Mouse (Mus musculus) left cerebral cortex, postnatal 25 days (tissue): Measurements from ENCODE around the gene Ppp1r12a. TPM values are rescaled to one million over a fixed set of nuclear protein-coding genes. Genes with fewer than 3 reads are reported as not detected.
A peak's percentile ranks its signal among the peaks of the same experiment; 100 is the strongest.

Experiments
- DNase-seq, 2 experiments: peaks; one replicate each; pipeline ENCODE4 v3.0.0; 2022; ENCODE audit warnings: low spot score in 2 of 2, mixed read lengths in 1 of 2
- intact Hi-C: fragments of 180-260 bp; cut with DNase I; formaldehyde crosslinking; loops from one replicate; pipeline ENCODE4 v1.15.1; 2025
- total RNA-seq, 2 experiments: library from RNA; stranded (reverse); gene quantifications; 2 replicates each; pipeline ENCODE4 v1.2.3; 2021

The Ppp1r12a gene
- total RNA-seq, 2 experiments from 2014 or later = 146 to 147 TPM

- intact Hi-C loops = no loop called here
- no peak for DNase-seq
Observed at GRCm38 (mm10) chr10:108283418-108283817, 121.4 kb downstream of the Ppp1r12a start.

- DNase-seq = no peak
- intact Hi-C loops = no loop called here
Observed at GRCm38 (mm10) chr10:108283837-108284236, 121.8 kb downstream of the Ppp1r12a start.

GRCm38 (mm10) chr10:108284445-108284844 lies 122.5 kb downstream of the Ppp1r12a start:
- intact Hi-C loops = no loop called here
- DNase-seq = no peak

- intact Hi-C loops = no loop called here
- no peak for DNase-seq
Observed at GRCm38 (mm10) chr10:108284977-108285376, 123.0 kb downstream of the Ppp1r12a start.

GRCm38 (mm10) chr10:108286658-108287437 lies 124.9 kb downstream of the Ppp1r12a start:
- DNase-seq = no peak
- intact Hi-C loops = no loop called here

GRCm38 (mm10) chr10:108287438-108287801 lies 125.4 kb downstream of the Ppp1r12a start:
- no peak for DNase-seq
- intact Hi-C loops = no loop called here

- intact Hi-C loops = no loop called here
- DNase-seq = peak in 1 of 2 experiments; percentile 84
Observed at GRCm38 (mm10) chr10:108290046-108290445, 128.1 kb downstream of the Ppp1r12a start.

- DNase-seq = peak in 1 of 2 experiments; percentile 39
- intact Hi-C loops = no loop called here
Observed at GRCm38 (mm10) chr10:108291688-108292471, 129.9 kb downstream of the Ppp1r12a start.

GRCm38 (mm10) chr10:108292651-108293050 lies 130.7 kb downstream of the Ppp1r12a start:
- DNase-seq = no peak
- intact Hi-C loops = no loop called here

- peak in 1 of 2 experiments; percentile 74 for DNase-seq
- intact Hi-C loops = no loop called here
Observed at GRCm38 (mm10) chr10:108293620-108294195, 131.7 kb downstream of the Ppp1r12a start.

GRCm38 (mm10) chr10:108294766-108295165 lies 132.8 kb downstream of the Ppp1r12a start:
- intact Hi-C loops = no loop called here
- no peak for DNase-seq

GRCm38 (mm10) chr10:108296446-108296845 lies 134.5 kb downstream of the Ppp1r12a start:
- intact Hi-C loops = no loop called here

GRCm38 (mm10) chr10:108298261-108298660 lies 136.3 kb downstream of the Ppp1r12a start:
- DNase-seq = no peak
- intact Hi-C loops = no loop called here

More at GRCm38 (mm10) chr10:108296446-108296845, 134.5 kb downstream of the Ppp1r12a start:
- DNase-seq = no peak

- intact Hi-C loops = no loop called here
- DNase-seq = no peak
Observed at GRCm38 (mm10) chr10:108298841-108299545, 137.0 kb downstream of the Ppp1r12a start.

GRCm38 (mm10) chr10:108299828-108300227 lies 137.8 kb downstream of the Ppp1r12a start:
- intact Hi-C loops = loop anchor here (1.0 to 10.0 kb wide), 2 partner anchors 136 to 235 kb away; no protein-coding TSS in a partner anchor
- DNase-seq = no peak

GRCm38 (mm10) chr10:108300843-108301242 lies 138.8 kb downstream of the Ppp1r12a start:
- intact Hi-C loops = loop anchor here (1.0 to 10.0 kb wide), 2 partner anchors 135 to 234 kb away; no protein-coding TSS in a partner anchor
- DNase-seq = peak; percentile 80 to 85

GRCm38 (mm10) chr10:108307772-108308171 lies 145.8 kb downstream of the Ppp1r12a start:
- DNase-seq = no peak
- intact Hi-C loops = loop anchor here (10.0 kb wide), 1 partner anchor 227 kb away; no protein-coding TSS in a partner anchor

GRCm38 (mm10) chr10:108310195-108310594 lies 148.2 kb downstream of the Ppp1r12a start:
- DNase-seq = no peak
- intact Hi-C loops = no loop called here

GRCm38 (mm10) chr10:108311396-108311795 lies 149.4 kb downstream of the Ppp1r12a start:
- intact Hi-C loops = no loop called here
- DNase-seq = no peak
